Mouse (Mus musculus) small intestine, adult 2 months (tissue): ENCODE data around the gene Thrb.

Experiments
- CTCF ChIP-seq: fragments of 200-500 bp; IDR thresholded peaks from 2 replicates; pipeline ENCODE4 v1.5.1; 2012; ENCODE audit warnings: low read depth, mild to moderate bottlenecking, control low read depth, inconsistent platforms, low read length, moderate library complexity, mixed read lengths; ENCODE audit not compliant: insufficient replicate concordance, insufficient read length; ENCODE audit errors: extremely low read depth
- POLR2A ChIP-seq: fragments of 200-500 bp; IDR thresholded peaks from 2 replicates; pipeline ENCODE4 v1.6.1; 2012; ENCODE audit warnings: low read depth, mild to moderate bottlenecking, control low read depth, inconsistent platforms, low read length, moderate library complexity

GRCm38 (mm10) chr14:18062082-18062772 lies 402.2 kb downstream of the Thrb start:
- no peak for TF ChIP-seq POLR2A
- TF ChIP-seq CTCF: no peak
